Mouse (Mus musculus): ENCODE measurements at regions not wholly inside any gene's neighbourhood (a gene's known extent, or its start where the extent isn't known, plus 50 kb on each side); places are given as distances from the start of the nearest gene placed in this dataset.

- DNase-seq (ENCODE audit: extremely low read depth, low read depth) = peak; percentile 71
Measured at GRCm38 (mm10) chr16:30652692-30653091, 53.2 kb downstream of the Fam43a start.

DNA sequence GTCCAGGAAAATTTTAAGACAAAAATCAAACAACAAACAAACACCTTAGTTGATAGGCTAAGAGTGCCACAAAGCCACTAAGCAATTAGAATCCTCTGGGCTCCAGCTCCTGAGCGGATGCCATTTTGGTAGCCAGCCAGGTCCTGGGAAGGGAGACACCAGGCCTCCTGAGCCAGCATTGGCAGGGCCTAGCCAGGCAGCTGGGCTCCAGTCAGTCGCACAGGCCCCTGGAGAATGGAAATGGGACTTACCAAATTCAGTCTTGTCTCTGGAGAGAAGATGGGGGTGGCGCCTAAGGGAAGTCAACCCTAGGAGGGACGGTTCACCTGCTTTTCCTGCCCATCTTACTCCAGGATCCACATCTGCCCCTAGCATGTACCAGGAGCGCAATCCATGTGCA, 54.3 kb downstream of the Fam43a start:
- no peak for DNase-seq (ENCODE audit: extremely low read depth, low read depth)

- DNase-seq (ENCODE audit: extremely low read depth, low read depth) = no peak
Measured at GRCm38 (mm10) chr16:30654226-30654625, 54.7 kb downstream of the Fam43a start.

- no peak for DNase-seq (ENCODE audit: extremely low read depth, low read depth)
Measured at GRCm38 (mm10) chr16:30655798-30656221, 56.3 kb downstream of the Fam43a start.

DNA sequence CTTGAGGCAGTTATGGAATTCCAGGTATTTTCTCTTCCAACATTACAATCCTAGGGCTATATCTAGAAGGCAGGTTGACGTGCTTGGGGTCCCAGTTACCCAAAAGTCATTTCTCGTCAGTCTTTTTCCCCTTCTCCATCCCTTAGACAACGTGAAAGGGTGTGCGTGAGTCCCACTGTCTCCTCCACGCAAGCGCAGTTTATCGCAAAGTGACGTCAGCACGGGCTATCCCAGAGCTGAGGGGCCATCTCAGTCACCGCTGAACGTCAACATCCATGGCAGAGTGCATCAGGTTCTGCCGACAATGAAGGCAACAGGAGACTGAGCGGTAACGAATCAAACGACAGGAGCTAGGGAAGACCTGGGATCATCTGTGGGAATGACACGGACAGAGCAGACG, 57.4 kb downstream of the Fam43a start:
- no peak for DNase-seq (ENCODE audit: extremely low read depth, low read depth)

- no peak for DNase-seq (ENCODE audit: extremely low read depth, low read depth)
Measured at GRCm38 (mm10) chr16:30658921-30659320, 59.4 kb downstream of the Fam43a start.

DNA sequence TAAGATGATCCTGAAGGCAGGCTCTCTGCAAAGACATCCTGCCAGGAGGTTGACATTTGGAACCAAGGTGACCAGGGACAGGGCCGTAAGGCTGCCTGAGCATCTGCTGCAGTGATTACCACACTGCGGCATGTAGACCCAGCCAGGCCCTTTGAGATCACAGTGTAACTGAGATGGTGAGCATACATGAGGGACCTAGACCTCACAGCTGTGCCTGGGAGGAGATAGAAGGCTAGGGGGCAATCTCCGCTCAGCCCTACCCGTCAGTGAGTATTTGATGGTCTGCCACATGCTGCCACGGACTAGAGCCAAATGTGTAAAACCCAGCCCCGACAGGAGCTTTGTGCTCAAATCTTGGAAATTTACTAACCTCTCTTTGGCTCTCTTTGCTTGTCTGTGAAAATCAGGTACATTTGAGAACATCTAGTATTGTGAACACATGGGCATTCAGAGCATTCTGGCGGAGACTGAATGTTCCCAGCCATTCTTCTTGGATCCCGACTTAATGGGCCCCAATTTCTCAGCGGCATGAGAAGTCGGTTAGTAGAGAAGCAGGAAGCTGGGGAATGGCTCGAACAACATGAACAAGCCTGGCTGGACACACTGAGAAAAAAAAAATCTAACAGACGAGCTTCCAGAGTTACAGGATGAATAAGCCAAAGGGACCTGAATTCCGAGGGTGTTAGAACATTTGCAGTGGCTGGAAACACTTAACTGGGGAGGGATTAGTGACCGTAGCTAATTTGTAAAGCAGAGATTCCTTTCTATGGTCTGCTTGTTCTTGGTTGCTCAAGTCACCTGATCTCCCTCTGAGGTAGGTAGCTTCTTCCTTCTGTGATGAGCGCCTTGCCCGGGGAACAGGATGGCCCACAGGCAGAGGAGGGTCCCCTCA, 61.8 kb downstream of the Fam43a start:
- DNase-seq (ENCODE audit: extremely low read depth, low read depth) = no peak

DNA sequence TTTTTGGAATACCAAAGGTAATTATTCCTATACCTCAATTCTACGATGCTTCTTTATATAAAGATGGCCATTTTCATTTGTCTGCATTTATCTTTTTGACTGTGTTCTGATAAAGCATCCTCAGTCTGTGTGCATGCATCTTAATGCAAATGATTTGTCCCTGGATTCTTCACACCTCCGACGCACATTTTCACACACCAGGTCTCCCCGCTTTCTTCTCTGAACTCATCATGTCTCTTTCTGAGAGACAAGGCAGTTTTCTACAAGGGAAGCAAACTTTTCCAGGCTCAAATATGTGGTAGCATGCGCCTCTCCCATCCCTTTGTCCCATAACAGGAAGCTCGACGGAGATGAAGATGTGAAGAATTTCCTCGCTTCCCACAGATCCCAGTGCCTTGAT, 63.5 kb downstream of the Fam43a start:
- no peak for DNase-seq (ENCODE audit: extremely low read depth, low read depth)

DNA sequence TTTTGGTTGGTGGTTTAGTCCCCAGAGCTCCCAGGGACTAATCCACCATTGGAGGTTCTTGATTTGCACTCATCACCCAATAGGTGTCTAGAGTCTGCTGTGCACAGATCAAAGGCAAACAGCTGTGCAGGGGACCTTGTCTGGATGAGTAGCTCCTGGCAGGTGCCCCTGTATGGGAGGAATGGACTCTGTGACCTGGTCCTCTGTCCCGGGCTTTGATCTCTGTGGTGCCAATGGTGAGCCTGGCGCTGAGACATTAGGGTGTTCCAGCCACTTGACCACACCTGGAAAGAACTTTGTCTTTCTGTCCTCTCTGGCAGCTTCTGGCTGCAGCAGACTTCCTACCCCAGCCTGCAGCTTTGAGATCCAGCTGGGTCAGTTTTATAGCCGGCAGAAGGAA, 64.4 kb downstream of the Fam43a start:
- no peak for DNase-seq (ENCODE audit: extremely low read depth, low read depth)

DNA sequence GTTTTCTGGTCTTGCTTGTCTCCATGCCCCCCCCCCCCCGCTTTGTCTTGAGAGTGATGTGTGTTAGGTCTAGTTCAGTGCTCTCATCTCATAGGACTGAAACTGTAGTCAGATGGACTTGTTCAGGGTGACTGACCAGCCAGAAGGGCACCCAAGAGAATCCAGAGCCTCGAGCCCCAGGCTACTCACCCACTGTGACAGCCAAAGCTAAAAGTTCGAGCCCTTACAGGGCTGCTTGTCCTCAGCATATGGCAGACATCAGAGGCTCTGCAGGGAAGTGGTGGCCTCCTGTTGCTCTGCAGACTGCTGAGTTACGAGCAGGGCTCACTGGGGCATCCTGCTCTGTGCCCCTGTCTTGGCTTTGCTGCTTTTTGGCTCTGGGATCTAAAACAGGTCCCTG, 64.9 kb downstream of the Fam43a start:
- DNase-seq (ENCODE audit: extremely low read depth, low read depth) = no peak

- DNase-seq (ENCODE audit: extremely low read depth, low read depth) = no peak
Measured at GRCm38 (mm10) chr16:30665881-30666280, 66.4 kb downstream of the Fam43a start.

GRCm38 (mm10) chr16:30669883-30670282, 70.4 kb downstream of the Fam43a start:
- DNase-seq (ENCODE audit: extremely low read depth, low read depth) = no peak

GRCm38 (mm10) chr16:30671584-30671983, 72.1 kb downstream of the Fam43a start:
- DNase-seq (ENCODE audit: extremely low read depth, low read depth) = no peak

DNA sequence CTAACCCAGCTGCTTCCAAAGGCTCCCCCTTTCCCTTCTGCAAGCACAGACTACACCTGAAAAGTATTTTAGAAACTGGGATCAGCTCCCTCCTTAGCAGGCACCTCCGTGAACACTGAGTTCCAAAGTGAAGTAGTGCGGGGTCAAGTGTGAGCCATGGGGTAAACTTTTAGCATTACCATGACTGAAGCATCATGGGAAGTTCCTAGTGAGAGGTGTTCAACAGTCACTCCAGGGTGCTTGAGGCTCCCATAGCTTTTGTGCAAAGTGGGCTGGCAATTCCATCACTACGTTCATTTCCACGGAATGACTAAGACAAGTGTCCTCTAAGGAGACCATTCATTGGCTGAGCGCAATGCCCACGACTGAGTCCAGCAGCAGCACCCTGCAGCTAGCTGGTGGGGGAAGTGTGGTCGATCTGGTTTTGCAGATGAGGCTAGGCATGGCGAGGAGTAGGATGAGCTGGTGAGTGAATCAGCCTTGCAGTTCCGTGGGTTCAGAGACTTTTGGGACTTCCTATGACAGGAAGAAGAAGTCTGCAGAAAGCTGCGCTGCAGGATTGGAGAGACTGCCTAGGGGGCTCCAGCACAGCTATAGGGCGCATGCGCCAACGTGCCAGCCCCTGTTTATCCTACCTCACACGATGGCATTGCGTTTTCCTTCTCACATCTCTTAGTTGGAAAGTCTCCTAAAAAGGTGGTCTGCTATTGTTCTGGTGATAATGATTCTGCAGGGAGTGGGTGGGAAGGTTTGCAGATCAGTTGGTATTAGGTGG, 73.4 kb downstream of the Fam43a start:
- DNase-seq (ENCODE audit: extremely low read depth, low read depth) = no peak

DNA sequence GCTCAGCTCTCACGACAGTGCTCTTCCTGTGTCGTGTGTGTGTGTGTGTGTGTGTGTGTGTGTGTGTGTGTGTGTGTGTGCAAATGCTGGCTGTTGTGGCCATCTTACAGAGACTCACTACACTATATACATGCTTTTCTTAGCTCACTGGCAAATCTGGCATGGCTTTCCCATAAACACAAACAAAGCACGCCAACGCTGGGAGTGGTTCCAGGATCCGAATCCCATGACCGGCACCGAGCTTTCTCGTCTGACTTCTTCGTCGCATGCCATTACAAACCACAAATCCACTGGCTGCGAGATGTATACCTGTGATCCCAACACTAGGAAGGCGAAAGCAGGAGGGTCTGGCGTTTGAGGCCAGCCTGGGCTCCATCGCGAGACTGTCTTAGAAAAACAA, 74.1 kb downstream of the Fam43a start:
- DNase-seq (ENCODE audit: extremely low read depth, low read depth) = no peak

DNA sequence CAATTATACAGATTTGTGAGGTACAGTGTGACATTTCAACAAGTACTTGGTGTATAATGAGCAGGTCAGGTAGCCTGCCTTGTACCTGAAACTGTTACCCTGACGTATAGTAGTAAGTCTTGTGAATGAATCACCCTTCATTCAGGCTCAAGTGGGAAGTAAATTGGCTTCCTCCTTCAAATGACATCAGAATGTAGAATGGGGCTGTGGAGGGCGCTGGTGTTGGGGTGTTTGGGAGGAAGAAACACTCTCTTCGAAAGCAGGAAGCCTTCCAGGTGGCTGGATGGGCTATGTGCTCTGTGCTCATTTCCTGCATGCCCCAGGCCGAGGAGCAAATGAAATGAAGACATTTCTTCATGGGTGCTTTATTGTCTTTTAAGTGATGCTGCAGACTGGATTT, 76.3 kb downstream of the Fam43a start:
- DNase-seq (ENCODE audit: extremely low read depth, low read depth) = no peak

DNA sequence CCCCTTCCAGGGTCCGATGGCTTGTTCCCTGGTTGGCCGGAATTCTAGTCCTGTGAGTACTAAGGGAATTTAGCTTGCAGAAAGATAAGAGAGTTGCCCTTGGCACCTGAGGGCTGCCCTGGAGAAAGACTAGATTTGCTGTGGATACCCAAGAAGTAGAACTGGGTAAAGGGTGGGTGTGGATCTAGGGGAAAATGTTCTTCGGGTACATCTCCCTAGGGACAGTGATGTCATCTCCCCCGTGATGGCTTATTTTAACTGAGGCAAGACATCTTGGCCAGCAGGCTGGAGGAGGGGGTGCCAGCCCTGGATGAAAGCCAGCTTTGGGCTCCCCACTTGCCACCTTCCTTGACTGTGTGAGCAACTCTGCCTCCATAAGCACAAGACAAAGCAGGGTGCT, 77.5 kb downstream of the Fam43a start:
- DNase-seq (ENCODE audit: extremely low read depth, low read depth) = no peak

GRCm38 (mm10) chr16:30677896-30678707, 78.6 kb downstream of the Fam43a start:
- no peak for DNase-seq (ENCODE audit: extremely low read depth, low read depth)

DNA sequence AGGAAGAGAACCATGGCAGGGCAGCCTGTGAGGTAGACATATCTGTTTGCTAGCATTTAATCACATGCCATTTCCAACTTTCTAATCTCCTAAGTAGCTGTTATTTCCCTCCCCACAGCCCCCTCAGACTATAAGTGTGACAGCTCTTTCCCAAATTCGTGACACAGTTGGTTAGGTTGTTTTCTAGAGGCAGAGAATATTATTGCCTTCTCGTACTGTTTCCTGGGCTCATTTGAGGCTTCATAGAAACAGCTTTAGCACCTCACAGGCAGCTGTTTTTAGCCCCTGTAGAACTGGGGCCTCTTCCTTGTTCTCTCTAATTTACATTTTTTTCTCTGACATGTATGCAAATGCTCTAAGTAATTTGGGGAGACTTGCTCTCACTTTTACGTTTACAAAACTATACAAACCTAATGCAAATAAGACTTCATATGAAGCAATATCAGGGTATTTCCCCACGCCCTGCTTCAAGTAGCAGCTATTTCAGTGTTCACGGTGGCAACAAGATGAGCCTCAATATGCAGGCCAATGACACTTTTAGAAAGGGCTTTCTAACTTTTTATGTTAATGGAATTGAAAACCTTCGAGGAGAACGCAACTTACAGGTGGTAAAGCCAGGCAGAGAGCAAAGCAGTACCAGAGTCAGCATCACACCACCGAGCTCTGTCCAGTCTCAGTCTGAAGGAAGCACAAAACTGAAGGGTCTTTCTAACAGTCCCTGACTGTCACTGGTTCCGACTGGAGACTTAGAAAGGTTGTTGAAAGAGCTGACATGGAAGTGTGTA, 79.4 kb downstream of the Fam43a start:
- DNase-seq (ENCODE audit: extremely low read depth, low read depth) = no peak

DNA sequence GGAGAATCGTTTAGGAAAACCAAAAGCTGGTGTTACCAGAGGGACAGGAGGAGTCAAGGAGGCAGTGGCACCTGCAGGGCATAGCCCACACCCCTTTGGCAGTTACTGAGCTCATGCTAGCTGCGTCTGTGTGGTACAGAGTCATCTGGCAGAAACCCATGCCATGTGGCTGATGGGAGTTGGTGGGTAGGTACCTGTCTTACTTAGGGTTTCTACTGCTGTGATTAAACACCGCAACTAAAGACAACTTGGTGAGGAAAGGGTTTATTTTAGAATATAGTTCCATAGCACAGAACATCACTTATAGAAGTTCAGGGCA, 79.9 kb downstream of the Fam43a start:
- no peak for DNase-seq (ENCODE audit: extremely low read depth, low read depth)

- DNase-seq (ENCODE audit: extremely low read depth, low read depth) = no peak
Measured at GRCm38 (mm10) chr16:30681421-30681820, 81.9 kb downstream of the Fam43a start.

Data from MEL-GATA-1-ER (cell line).